Mouse (Mus musculus): ENCODE data around the gene Anks6.
"Not testable (repeated sequence)": the region's sequence is repeated elsewhere in the genome, so short reads cannot be mapped to it uniquely, and the experiment has no call there.

The Anks6 gene

DNA sequence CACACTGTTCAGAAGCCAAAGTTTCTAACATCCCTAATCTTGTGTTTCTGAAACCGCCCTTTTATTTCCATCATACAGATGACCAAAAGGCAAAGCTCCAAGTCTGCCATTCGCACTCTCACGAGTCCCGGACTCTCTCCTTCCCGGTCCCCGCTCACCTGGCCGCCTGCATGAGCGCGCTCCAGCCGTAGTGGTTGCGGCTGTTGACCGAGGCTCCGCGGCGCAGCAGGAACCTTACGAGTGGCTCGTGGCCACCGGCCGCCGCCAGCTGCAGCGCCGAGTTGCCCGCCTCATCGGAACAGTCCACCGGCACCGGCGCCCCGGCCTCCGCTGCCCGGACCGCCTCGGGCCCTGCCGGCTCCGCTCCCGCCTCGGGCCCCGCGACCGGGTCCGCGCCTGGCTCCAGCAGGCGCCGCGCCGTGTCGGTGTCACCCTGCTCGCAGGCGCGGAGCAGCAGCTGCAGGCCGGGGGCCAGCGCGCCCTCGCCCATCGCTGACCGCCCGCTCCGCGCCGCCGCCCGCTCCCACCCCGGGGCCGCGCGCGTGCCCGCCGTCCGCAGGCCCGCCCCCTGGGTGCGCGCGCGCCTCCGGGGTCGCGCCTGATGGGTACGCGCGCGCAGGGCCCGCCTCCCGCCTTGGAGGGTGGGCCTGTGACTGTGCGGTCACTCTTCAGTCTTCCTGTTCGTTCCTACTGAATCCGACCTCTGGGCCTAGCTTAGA is at the start of gene Anks6:
TSS of gene Anks6 (minus strand) at position 637 of the 719 bp plus-strand sequence.
- CTCF ChIA-PET = no interaction called here

- CTCF ChIA-PET = no interaction called here
Measured at GRCm38 (mm10) chr4:47103561-47103960, 46.3 kb upstream of the Anks6 start.

DNA sequence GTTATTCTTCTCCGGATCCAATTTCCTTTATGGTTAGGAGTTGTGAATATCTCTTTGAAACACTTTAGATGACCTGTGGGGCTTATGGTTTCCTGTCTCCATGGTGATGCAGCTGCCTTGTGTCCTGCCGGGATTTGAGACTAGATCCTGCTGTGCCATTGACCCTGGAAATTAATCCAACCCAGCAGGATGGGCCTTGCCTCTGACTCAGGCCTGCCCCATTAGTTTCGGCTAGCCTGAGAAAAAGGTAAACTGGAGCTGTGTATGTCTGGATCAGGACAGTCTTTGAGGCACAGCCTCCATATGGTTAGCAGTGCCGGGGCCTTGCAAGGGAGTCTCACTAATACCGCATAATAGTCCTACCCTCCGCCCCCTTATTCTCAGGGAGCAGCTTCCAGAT is 36.4 kb upstream of the Anks6 start:
- CTCF ChIA-PET = no interaction called here

DNA sequence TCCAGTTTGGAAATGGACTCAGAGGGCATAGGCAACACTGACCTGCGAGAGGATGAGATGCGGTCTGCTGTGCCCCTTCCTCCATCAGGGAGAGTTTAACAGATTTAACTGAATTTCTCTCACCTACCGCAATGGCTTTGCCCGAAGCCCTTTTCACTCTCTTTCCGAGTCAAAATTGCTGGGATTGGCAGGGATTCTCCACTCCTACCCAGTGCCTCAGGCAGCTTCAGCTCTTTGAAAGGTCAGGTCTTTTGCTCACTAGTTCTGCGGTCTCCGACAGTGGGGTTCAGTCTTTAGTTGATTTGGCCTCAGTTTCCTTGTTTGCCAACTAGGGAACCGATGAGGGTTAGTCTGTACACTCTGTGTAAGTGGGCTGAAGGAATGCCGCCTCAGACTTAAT is 35.9 kb upstream of the Anks6 start:
- CTCF ChIA-PET = no interaction called here

GRCm38 (mm10) chr4:47092387-47093021 is 35.3 kb upstream of the Anks6 start:
- CTCF ChIA-PET = no interaction called here

DNA sequence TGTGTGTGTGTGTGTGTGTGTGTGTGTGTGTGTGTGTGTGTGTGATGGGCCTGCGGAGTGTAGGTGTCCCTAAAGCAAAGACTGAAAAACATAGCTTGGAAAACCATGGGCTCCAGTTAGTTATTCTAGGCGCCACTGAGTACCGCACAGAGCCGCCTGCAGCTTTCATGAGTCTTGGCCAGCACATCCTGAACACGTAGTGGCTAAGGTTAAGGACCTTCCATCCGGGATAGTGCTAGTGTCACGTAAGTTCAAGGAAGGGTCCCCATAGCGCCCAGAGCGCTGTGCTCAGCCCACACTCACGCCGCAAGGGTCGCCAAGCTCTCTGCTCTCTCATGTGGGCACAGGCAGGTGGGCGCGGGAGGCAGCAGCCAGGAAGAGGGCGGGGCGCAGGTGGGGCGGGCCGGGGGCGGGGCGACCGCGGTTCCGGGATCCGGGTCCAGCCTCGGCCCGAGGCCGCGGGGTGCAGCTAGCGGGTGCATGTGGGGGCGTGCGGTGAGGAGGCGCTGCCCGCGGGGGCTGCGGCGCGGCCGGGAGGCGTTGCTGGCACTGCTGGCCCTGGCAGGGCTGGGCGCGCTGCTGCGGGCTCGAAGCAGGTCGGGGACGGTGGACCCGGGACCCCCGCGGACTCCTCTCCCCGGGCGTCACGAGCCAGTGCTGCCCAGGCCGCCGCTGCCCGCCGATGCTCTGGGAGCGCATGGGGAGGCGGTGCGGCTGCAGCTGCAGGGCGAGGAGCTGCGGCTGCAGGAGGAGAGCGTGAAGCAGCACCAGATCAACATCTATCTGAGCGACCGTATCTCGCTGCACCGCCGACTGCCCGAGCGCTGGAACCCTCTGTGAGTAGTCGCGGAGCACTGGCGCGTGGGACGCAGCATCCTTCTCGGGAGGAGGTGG is 34.5 kb upstream of the Anks6 start, which contains the start of gene Galnt12:
TSS of gene Galnt12 (plus strand) at position 417 of the 894 bp plus-strand sequence.
- CTCF ChIA-PET = no interaction called here

- CTCF ChIA-PET = interaction anchor here (0.6 kb wide), 1 partner anchor 26 kb away, joined by 3 read pairs; no protein-coding TSS in a partner anchor
Measured at GRCm38 (mm10) chr4:47088671-47089070, 31.4 kb upstream of the Anks6 start.

DNA sequence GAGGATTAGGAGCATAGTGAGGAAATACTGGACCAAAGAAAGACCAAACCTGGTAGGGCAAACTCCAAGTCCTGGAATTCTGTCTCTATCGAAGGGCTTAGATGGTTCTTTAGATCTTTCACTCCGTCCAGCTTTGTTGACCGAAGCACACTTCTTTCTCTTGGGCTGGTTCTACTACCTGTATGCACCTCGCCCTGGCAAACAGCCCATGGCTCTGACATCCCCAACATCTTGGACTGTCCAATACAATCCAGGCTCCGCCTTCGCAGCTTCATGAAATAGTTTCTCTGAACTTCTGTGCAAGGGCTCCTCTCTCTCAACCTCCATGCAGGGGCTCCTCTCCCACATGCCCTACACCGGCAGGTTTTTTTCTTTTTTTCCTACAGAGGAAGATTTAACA is 26.6 kb upstream of the Anks6 start:
- CTCF ChIA-PET = no interaction called here

GRCm38 (mm10) chr4:47080647-47081010 is 23.4 kb upstream of the Anks6 start:
- CTCF ChIA-PET = interaction anchor here (0.7 kb wide), 1 partner anchor 339 kb away, joined by 8 read pairs; no protein-coding TSS in a partner anchor

GRCm38 (mm10) chr4:47079997-47080646 is 22.9 kb upstream of the Anks6 start:
- CTCF ChIA-PET = interaction anchor here (0.7 kb wide), 1 partner anchor 339 kb away, joined by 8 read pairs; no protein-coding TSS in a partner anchor

- CTCF ChIA-PET = no interaction called here
Measured at GRCm38 (mm10) chr4:47075054-47075453, 17.8 kb upstream of the Anks6 start.

- CTCF ChIA-PET = interaction anchor here (0.7 kb wide), 1 partner anchor 270 kb away, joined by 3 read pairs; no protein-coding TSS in a partner anchor
Measured at GRCm38 (mm10) chr4:47060900-47061299, 3.7 kb upstream of the Anks6 start.

GRCm38 (mm10) chr4:47057510-47058325 is 491 bp upstream of the Anks6 start:
- CTCF ChIA-PET = no interaction called here

GRCm38 (mm10) chr4:47055570-47056080 is 1.6 kb downstream of the Anks6 start:
- CTCF ChIA-PET = no interaction called here

- CTCF ChIA-PET = not testable (repeated sequence)
Measured at GRCm38 (mm10) chr4:47055170-47055569, 2.1 kb downstream of the Anks6 start.

DNA sequence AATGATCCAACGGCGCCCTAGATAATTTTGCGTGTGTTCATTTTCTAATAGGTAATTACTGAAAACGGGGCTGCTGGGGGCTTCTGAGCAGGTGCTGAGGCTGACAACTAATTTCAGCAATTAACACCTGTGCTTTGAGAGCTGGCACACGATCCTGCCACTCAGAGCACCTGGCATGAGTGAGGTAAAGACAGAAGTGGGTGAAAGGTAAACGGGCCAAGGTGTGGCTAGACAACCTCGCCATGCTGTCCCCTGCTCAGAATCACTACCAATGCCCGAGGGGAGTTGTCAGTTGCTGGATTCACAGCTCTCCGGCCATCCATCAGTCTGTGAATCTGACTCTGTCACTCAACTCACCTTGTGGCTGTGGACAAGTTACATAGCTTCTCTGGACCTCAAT is 5.3 kb downstream of the Anks6 start:
- CTCF ChIA-PET = interaction anchor here (0.6 kb wide), 1 partner anchor 403 kb away, joined by 3 read pairs; no protein-coding TSS in a partner anchor

- CTCF ChIA-PET = no interaction called here
Measured at GRCm38 (mm10) chr4:47050642-47051381, 6.4 kb downstream of the Anks6 start.

DNA sequence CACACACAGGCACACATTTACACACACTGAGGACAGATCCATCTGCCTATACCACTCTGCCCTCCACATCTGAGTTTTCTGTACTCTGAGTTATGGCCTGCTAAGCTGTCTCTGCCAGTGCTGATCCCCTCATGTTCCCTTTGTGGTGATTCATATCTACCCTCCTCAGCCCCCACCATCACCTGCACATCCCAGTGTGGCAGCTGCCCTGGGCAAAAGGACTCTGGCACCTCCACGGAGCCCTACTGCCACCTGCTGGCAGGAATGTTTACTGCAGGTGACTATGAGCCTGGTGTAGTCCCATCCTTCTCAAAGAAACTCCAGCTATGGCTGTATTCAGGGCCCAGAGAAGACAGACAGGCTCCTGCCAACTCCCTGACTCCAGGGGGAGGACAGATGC is 7.1 kb downstream of the Anks6 start:
- CTCF ChIA-PET = no interaction called here

- CTCF ChIA-PET = interaction anchor here (0.7 kb wide), 1 partner anchor 9 kb away, joined by 4 read pairs; no protein-coding TSS in a partner anchor
Measured at GRCm38 (mm10) chr4:47049216-47049615, 8.0 kb downstream of the Anks6 start.

DNA sequence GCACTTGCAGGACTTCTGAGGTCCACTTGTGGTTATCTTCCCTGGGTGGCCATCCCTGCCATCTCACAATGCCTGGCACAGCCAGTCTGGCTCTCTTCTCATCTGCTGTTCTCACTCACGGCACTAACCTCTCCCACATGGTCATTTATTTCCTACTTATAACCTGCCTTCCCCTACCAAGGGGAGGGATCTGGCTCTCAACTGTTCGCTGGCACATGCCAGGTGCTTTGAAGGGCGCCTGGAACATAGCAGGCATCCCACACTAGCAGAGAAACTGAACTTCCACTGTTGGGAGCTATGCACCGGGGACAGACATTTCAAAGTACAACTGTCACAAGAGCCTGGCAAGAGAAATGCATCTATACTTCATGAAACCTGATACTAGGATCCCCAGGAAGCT is 9.5 kb downstream of the Anks6 start:
- CTCF ChIA-PET = no interaction called here

All from spleen, embryonic (tissue).